Comparison of ENCODE assay signal across 8 mouse cellular contexts in the genomic region with DNA sequence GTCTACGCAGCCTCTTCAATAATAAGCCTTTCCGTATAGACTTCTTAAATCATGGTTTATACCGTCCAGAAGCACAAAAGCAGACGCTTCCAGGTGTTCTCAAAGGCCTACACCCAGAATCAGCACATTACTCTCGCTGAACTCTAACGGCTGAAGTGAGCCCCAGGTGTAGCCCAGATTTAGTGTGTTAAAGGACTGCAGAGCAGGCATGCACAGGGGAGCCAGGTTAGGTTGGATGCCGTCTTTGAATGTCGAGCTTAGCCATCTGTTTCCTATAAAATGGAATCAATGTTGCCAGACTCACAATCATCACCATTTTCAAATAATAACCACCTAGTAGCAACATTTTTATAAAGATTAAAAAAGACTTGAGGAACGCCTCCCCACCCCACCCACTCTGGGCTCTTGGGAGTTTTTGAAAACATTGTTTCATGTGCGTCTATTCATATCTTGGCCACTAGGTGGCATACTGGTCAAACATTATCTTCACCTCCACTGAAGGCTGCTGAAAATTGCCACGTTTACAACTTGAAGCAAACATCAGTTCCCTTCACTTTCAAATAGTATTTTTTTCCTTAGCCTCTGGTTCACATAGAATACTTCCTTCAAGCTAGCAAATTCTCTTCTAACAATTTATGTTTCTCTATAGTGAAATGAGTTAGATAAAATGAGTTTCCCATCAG.
DNase-seq lines count a peak whose midpoint lies in the region; ATAC-seq lines count a peak whose summit lies in the region.

No protein-coding gene starts in this region.

- H3K4me1 ChIP-seq in midbrain, embryonic 13.5 days (replicated peaks) = no peaks in the 10 kb centered on the region

- no peak overlapping the region for H3K4me2 ChIP-seq in midbrain, embryonic 13.5 days (replicated peaks)

- no peaks in the 10 kb centered on the region for H3K36me3 ChIP-seq in midbrain, embryonic 13.5 days

- H3K4me3 ChIP-seq in midbrain, embryonic 13.5 days (replicated peaks) = no peak overlapping the region

- H3K27me3 ChIP-seq in midbrain, embryonic 13.5 days = no peaks in the 10 kb centered on the region

- peak; percentile 46; the same call in 1 of the 2 replicates for ATAC-seq in midbrain, embryonic 13.5 days

- WGBS in midbrain, embryonic 13.5 days = 54% methylated on average over 11 of the region's 11 CpGs

- intact Hi-C loops in heart, postnatal 36 days (cut with DNase I) = loop anchor here (1.0 to 10.0 kb wide), 8 partner anchors 99 to 929 kb away; partner anchors contain the start of genes 1110059E24Rik, Abhd17b and Zfand5

- no peak overlapping the region for H3K27ac ChIP-seq in midbrain, embryonic 13.5 days

- no peak overlapping the region for H3K9ac ChIP-seq in midbrain, embryonic 13.5 days (replicated peaks)

- H3K9me3 ChIP-seq in midbrain, embryonic 13.5 days = no peaks in the 10 kb centered on the region

- DNase-seq in left cerebral cortex, adult 18-20 months (ENCODE audit: low spot score in 2 of 2) = peak; percentile 42 to 44
- no peak for DNase-seq in left cerebral cortex, adult 11 months (ENCODE audit: low spot score)
- peak; percentile 71 for DNase-seq in ZHBTc4 (ENCODE audit: low read depth, low spot score)
- DNase-seq in embryo, embryonic 11.5 days (ENCODE audit: low read depth, low spot score) = peak; percentile 62
- DNase-seq in heart, postnatal 36 days = peak; percentile 34 to 43
- DNase-seq in layer of hippocampus, adult 9-10 months (ENCODE audit: low spot score) = peak; percentile 24
- peak; percentile 19 for DNase-seq in testis, postnatal 14 days (ENCODE audit: low spot score)
